Mouse (Mus musculus) MEL (cell line): ENCODE data around the gene Gad1. TPM values are rescaled to one million over a fixed set of nuclear protein-coding genes. Genes with fewer than 3 reads are reported as not detected.

Source experiments
- DNase-seq: peaks from one replicate; pipeline ENCODE4 v3.0.0; 2011; ENCODE audit warnings: low read depth, low spot score
- H3K27ac ChIP-seq: 2 replicates; pipeline ENCODE4 v1.5.1; 2012; ENCODE audit warnings: low read depth, mild to moderate bottlenecking, control low read depth, low read length, moderate library complexity; ENCODE audit not compliant: control insufficient read depth
- H3K27me3 ChIP-seq, 2 experiments: fragments of 150-350 bp in 1 of 2; sonication (generic) in 1 of 2; 2 replicates each; pipeline ENCODE4 v1.6.1; 2012; ENCODE audit warnings: low read length in 2 of 2, mild to moderate bottlenecking in 2 of 2, improper control_type of control experiment in 1 of 2, moderate library complexity in 1 of 2; ENCODE audit not compliant: insufficient read depth in 2 of 2, control insufficient read depth in 1 of 2
- H3K36me3 ChIP-seq, 2 experiments: 2 replicates each; pipeline ENCODE4 v1.6.1; 2012 to 2014; ENCODE audit warnings: low read length in 2 of 2, improper control_type of control experiment in 1 of 2, inconsistent platforms in 1 of 2, mild to moderate bottlenecking in 1 of 2; ENCODE audit not compliant: insufficient read depth in 2 of 2, control insufficient read depth in 1 of 2
- H3K4me1 ChIP-seq, 2 experiments: fragments of 150-350 bp in 1 of 2; sonication (generic) in 1 of 2; 2 replicates each; pipeline ENCODE4 v1.6.1; 2012; ENCODE audit warnings: low read length in 2 of 2, improper control_type of control experiment in 1 of 2, mild to moderate bottlenecking in 1 of 2; ENCODE audit not compliant: insufficient read depth in 2 of 2, control insufficient read depth in 1 of 2
- H3K4me3 ChIP-seq, 2 experiments: fragments of 150-350 bp in 1 of 2; sonication (generic) in 1 of 2; 2 replicates each; pipeline ENCODE4 v1.5.1; 2012; ENCODE audit warnings: low read depth in 2 of 2, low read length in 2 of 2, mild to moderate bottlenecking in 2 of 2, moderate library complexity in 2 of 2, control low read depth in 1 of 2, improper control_type of control experiment in 1 of 2; ENCODE audit not compliant: control insufficient read depth in 1 of 2, insufficient read depth in 1 of 2
- H3K79me2 ChIP-seq: 2 replicates; pipeline ENCODE4 v1.6.1; 2012; ENCODE audit warnings: mild to moderate bottlenecking, low read length, moderate library complexity; ENCODE audit not compliant: control insufficient read depth, poor library complexity, insufficient read depth
- H3K9ac ChIP-seq: 2 replicates; pipeline ENCODE4 v1.6.1; 2012; ENCODE audit warnings: low read depth, mild to moderate bottlenecking, control low read depth, low read length, moderate library complexity; ENCODE audit not compliant: control insufficient read depth, poor library complexity, severe bottlenecking
- H3K9me3 ChIP-seq: fragments of 150-350 bp; sonication (generic); replicated peaks from 2 replicates; pipeline ENCODE4 v1.6.1; 2012; ENCODE audit warnings: mild to moderate bottlenecking, low read length, improper control_type of control experiment, moderate library complexity; ENCODE audit not compliant: insufficient read depth
- BHLHE40 ChIP-seq: IDR thresholded peaks from 2 replicates; pipeline ENCODE4 v1.6.1; 2012; ENCODE audit warnings: low read depth, mild to moderate bottlenecking, inconsistent platforms, low read length, improper control_type of control experiment, borderline replicate concordance
- CHD2 ChIP-seq: IDR thresholded peaks from 2 replicates; pipeline ENCODE4 v1.6.1; 2011; ENCODE audit warnings: low read length, improper control_type of control experiment
- E2F4 ChIP-seq: IDR thresholded peaks from 2 replicates; pipeline ENCODE4 v1.6.1; 2011; ENCODE audit warnings: low read depth, low read length, improper control_type of control experiment, borderline replicate concordance
- ELF1 ChIP-seq: IDR thresholded peaks from 2 replicates; pipeline ENCODE4 v1.6.1; 2014; ENCODE audit warnings: low read depth, mild to moderate bottlenecking, inconsistent platforms, low read length, improper control_type of control experiment, moderate library complexity
- GABPA ChIP-seq: IDR thresholded peaks from 2 replicates; pipeline ENCODE4 v1.6.1; 2012; ENCODE audit warnings: low read depth, mild to moderate bottlenecking, inconsistent platforms, low read length, improper control_type of control experiment, moderate library complexity
- HCFC1 ChIP-seq: IDR thresholded peaks from 2 replicates; pipeline ENCODE4 v1.6.1; 2012; ENCODE audit warnings: low read depth, mild to moderate bottlenecking, inconsistent platforms, low read length, improper control_type of control experiment, moderate library complexity
- MAX ChIP-seq: IDR thresholded peaks from 2 replicates; pipeline ENCODE4 v1.6.1; 2011; ENCODE audit warnings: low read length, improper control_type of control experiment
- MAZ ChIP-seq: IDR thresholded peaks from 2 replicates; pipeline ENCODE4 v1.6.1; 2012; ENCODE audit warnings: low read depth, mild to moderate bottlenecking, inconsistent platforms, low read length, improper control_type of control experiment
- MXI1 ChIP-seq: IDR thresholded peaks from 2 replicates; pipeline ENCODE4 v1.6.1; 2011; ENCODE audit warnings: mild to moderate bottlenecking, low read depth, low read length, improper control_type of control experiment
- MYB ChIP-seq: IDR thresholded peaks from 2 replicates; pipeline ENCODE4 v1.6.1; 2011; ENCODE audit warnings: mild to moderate bottlenecking, low read depth, low read length, improper control_type of control experiment
- NRF1 ChIP-seq: IDR thresholded peaks from 2 replicates; pipeline ENCODE4 v1.6.1; 2014; ENCODE audit warnings: low read depth, mild to moderate bottlenecking, inconsistent platforms, low read length, improper control_type of control experiment, moderate library complexity; ENCODE audit not compliant: poor library complexity, insufficient read depth, severe bottlenecking
- POLR2A ChIP-seq, 2 experiments: IDR thresholded peaks; 2 replicates each; pipeline ENCODE4 v1.6.1; 2011 to 2012; ENCODE audit warnings: low read length in 2 of 2, mild to moderate bottlenecking in 2 of 2, control low read depth in 1 of 2, improper control_type of control experiment in 1 of 2, low read depth in 1 of 2, moderate library complexity in 1 of 2; ENCODE audit not compliant: control insufficient read depth in 1 of 2, insufficient read depth in 1 of 2, poor library complexity in 1 of 2
- POLR2AphosphoS2 ChIP-seq: IDR thresholded peaks from 2 replicates; pipeline ENCODE4 v1.6.1; 2011; ENCODE audit warnings: low read length, improper control_type of control experiment
- RAD21 ChIP-seq: IDR thresholded peaks from 2 replicates; pipeline ENCODE4 v1.6.1; 2011; ENCODE audit warnings: mild to moderate bottlenecking, low read depth, low read length, improper control_type of control experiment
- TAL1 ChIP-seq: IDR thresholded peaks from 2 replicates; pipeline ENCODE4 v1.6.1; 2012; ENCODE audit warnings: mild to moderate bottlenecking, inconsistent platforms, low read length, moderate library complexity, mixed read lengths
- TBP ChIP-seq: IDR thresholded peaks from 2 replicates; pipeline ENCODE4 v1.8.0; 2011; ENCODE audit warnings: low read depth, low read length, improper control_type of control experiment
- TCF12 ChIP-seq: IDR thresholded peaks from 2 replicates; pipeline ENCODE4 v1.6.1; 2014; ENCODE audit warnings: low read depth, mild to moderate bottlenecking, inconsistent platforms, low read length, improper control_type of control experiment, moderate library complexity
- USF2 ChIP-seq, 2 experiments: IDR thresholded peaks; 2 replicates each; pipeline ENCODE4 v1.6.1; 2011 to 2012; ENCODE audit warnings: improper control_type of control experiment in 2 of 2, low read length in 2 of 2, borderline replicate concordance in 1 of 2, inconsistent platforms in 1 of 2, low read depth in 1 of 2, mild to moderate bottlenecking in 1 of 2; ENCODE audit not compliant: insufficient read depth in 1 of 2
- ZKSCAN1 ChIP-seq: IDR thresholded peaks from 2 replicates; pipeline ENCODE4 v1.6.1; 2012; ENCODE audit warnings: low read depth, mild to moderate bottlenecking, inconsistent platforms, low read length, improper control_type of control experiment, moderate library complexity
- ZNF384 ChIP-seq: IDR thresholded peaks from 2 replicates; pipeline ENCODE4 v1.6.1; 2012; ENCODE audit warnings: low read depth, mild to moderate bottlenecking, inconsistent platforms, low read length, improper control_type of control experiment
- polyA plus RNA-seq, 2 experiments: library from polyadenylated mRNA; stranded (reverse) in 1 of 2; unstranded in 1 of 2; fragments of >175 nt in 1 of 2; fragments of >200 nt in 1 of 2; gene quantifications; 2 replicates each; pipeline versions ENCODE4 v1.2.1 to v1.2.4; 2012; ENCODE audit warnings: low replicate concordance in 2 of 2, low read depth in 1 of 2; ENCODE audit not compliant: insufficient read length in 2 of 2, insufficient read depth in 1 of 2, missing spikeins in 1 of 2
- total RNA-seq: library from RNA; depleted of rRNA; stranded (reverse); fragments of 300-350 nt; gene quantifications from 2 replicates; pipeline ENCODE4 v1.2.3, GENCODE M21; 2012

The Gad1 gene
- total and polyA plus RNA-seq, 3 experiments, result not detected

GRCm38 (mm10) chr2:70506372-70506771, 46.5 kb upstream of the Gad1 start:
- H3K9me3 ChIP-seq, result no peaks in the 10 kb centered on the region
- H3K36me3 ChIP-seq, result no peaks in the 10 kb centered on the region
- H3K79me2 ChIP-seq, result no peaks in the 10 kb centered on the region
- H3K27me3 ChIP-seq, result no peaks in the 10 kb centered on the region
- DNase-seq, result no peak
- no peak overlapping the region for H3K4me3 ChIP-seq
- no peak overlapping the region for H3K9ac ChIP-seq
- no peak overlapping the region for H3K27ac ChIP-seq
- H3K4me1 ChIP-seq, result no peaks in the 10 kb centered on the region
- TF ChIP-seq MYB (no peak), NRF1 (no peak), TAL1 (no peak), TCF12 (no peak), BHLHE40 (no peak), USF2 (IDR thresholded peaks at IDR 0.05; ENCODE audit: borderline replicate concordance in 1 of 2, insufficient read depth in 1 of 2, low read depth in 1 of 2, low read length in 2 of 2) (no peak), RAD21 (no peak), POLR2AphosphoS2 (no peak), ZKSCAN1 (no peak)

- no peak within 1 kb of the TSS for H3K9ac ChIP-seq
- no peak within 1 kb of the TSS for H3K4me3 ChIP-seq
Observed at GRCm38 (mm10) chr2:70508496-70508895, 44.4 kb upstream of the Gad1 start, which contains the start of gene Erich2. Gene Erich2 (plus strand): TSS chr2:70508819.

More at GRCm38 (mm10) chr2:70508496-70508895, 44.4 kb upstream of the Gad1 start, which contains the start of gene Erich2:
- DNase-seq, result no peak
- Histone ChIP-seq H3K27me3 (no peaks in the 10 kb centered on the region), H3K79me2 (no peaks in the 10 kb centered on the region), H3K36me3 (no peaks in the 10 kb centered on the region), H3K9me3 (no peaks in the 10 kb centered on the region), H3K27ac (no peak within 1 kb of the TSS), H3K4me1 (no peaks in the 10 kb centered on the region)
- TF ChIP-seq HCFC1 (no peak), MYB (no peak), USF2 (IDR thresholded peaks at IDR 0.05; ENCODE audit: borderline replicate concordance in 1 of 2, insufficient read depth in 1 of 2, low read depth in 1 of 2, low read length in 2 of 2) (no peak), POLR2AphosphoS2 (no peak), MAZ (no peak), CHD2 (no peak), ELF1 (no peak), TCF12 (no peak), ZKSCAN1 (no peak), NRF1 (no peak), POLR2A (IDR thresholded peaks at IDR 0.05; ENCODE audit: control insufficient read depth in 1 of 2, insufficient read depth in 1 of 2, low read depth in 1 of 2, low read length in 2 of 2, poor library complexity in 1 of 2) (no peak), RAD21 (no peak), MAX (no peak), GABPA (no peak), MXI1 (no peak), ZNF384 (no peak), TBP (no peak), BHLHE40 (no peak), E2F4 (no peak), TAL1 (no peak)
